Mouse (Mus musculus) ES-CJ7 (cell line): ENCODE measurements around the gene Cd84.

Experiments
- DNase-seq: peaks from one replicate; pipeline ENCODE4 v3.0.0; 2011; ENCODE audit warnings: low read depth, low spot score

The Cd84 gene

DNA sequence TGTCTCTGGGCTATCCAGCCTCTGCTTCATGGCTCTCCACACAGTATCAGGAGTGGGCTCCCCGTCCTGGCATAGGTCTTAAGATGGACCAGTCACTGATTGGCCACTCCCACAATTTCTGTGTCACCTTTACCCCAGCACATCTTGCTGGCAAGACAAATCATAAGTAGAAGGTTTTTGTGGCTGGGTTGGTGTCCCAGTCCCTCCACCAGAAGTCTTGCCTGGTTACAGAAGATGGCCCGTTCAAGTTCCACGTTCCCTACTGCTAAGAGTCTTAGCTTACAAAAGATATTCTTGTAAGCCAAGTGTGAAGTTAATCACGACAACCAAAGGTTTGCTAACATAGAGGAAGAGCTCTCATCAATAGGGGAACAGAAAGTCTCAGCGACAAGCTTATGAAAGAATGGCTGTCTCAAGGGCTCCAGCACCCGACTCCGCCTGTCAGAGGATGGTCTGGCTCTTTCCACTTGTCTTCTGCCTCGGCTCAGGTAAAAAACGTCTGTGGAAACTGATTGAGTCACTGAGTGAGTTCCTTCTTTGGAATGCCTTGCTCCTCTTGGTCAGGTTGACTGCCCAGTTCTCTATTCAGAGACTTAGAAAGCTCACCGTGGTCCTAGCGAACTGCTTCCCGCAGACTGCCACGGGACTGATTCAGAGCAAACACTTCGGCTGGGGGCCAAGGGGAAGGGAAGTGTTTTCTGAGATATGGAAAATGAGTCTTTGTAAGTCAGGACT lies 78.0 kb downstream of the Cd84 start, which contains the start of gene Slamf6:
Gene Slamf6, plus strand, starts transcription at position 211 of the 735 bp plus-strand sequence.
- DNase-seq = no peak

DNA sequence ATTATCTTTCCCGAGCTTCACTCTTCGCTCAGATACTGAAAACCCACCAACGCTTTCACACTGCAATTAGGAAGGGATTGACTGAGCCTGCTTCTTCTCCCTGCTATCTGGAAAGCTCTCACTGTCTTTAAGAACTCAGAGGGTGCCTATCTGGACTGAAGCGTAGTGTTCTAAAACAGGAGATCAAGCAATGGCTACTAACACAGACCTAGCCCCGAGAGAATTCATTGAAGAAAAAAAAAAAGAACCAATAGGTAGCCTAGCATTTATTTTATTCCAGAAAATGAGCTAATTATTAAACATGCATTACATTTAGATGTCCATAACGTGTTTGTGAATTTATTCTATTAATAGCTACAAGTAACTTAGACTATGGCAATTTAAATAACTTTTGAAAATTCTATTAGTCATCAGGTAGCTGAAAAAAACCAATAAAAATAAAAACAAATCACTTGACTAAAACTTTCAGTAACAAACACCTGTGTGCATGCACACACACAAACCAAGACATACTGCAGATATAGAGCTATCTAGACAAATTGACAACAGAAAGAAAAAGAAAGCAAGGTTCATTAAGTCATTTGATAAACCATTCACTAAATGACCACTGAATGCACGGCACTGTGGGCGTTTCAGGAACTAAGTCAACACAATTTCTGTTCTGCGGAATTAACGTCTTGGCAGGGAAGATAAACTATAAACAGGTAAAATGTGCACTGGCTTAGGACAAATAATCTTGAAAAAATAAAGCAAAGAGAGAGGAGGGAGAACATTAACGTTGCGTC lies 78.8 kb downstream of the Cd84 start:
- no peak for DNase-seq

DNA sequence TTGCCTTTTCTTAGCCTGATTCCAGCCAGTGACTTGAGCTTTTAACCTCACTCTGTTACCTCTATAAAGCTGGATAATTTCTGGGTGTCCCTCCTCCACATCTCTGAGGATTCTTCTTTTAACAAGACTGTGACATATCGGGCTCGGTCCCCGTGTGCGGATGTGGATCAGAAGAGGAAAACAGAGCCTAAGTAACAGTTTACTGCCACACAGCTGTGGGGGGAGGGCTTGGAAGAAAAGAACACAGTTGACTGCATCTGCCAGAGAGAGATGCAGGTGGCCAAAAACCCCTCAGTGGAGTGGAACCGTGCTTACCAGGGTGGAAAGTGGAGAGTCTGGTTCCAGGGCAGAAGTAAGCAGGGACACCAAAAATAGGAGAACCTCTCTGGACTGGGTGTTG lies 79.7 kb downstream of the Cd84 start:
- no peak for DNase-seq

DNA sequence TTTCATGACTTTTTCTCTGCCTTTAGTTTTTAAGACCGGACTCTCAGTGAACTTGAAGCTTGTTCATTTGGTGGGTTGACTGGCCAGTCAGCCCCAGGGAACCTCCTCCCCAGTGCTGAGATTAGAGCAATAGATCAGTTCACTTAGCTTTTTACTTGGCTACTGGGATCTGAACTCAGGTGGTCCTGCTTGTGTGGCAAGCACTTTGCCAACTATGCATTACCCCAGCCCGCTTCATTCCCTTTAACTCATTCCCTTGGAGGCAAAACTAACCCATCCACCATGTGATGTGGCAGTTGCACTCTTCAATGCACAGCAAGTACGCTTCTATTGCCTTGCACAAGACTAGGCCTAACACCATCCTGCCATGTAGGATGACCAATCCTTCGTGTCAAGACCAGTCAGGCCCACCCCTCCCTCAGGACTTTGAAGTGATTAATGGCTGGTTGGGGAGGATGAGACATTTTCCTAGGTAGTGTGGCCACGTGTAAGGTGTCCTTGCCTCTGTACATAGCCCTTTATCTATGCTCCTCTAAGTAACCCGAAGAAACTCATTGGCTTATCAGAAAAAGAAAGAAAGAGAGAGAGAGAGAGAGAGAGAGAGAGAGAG lies 80.5 kb downstream of the Cd84 start:
- DNase-seq = no peak

DNA sequence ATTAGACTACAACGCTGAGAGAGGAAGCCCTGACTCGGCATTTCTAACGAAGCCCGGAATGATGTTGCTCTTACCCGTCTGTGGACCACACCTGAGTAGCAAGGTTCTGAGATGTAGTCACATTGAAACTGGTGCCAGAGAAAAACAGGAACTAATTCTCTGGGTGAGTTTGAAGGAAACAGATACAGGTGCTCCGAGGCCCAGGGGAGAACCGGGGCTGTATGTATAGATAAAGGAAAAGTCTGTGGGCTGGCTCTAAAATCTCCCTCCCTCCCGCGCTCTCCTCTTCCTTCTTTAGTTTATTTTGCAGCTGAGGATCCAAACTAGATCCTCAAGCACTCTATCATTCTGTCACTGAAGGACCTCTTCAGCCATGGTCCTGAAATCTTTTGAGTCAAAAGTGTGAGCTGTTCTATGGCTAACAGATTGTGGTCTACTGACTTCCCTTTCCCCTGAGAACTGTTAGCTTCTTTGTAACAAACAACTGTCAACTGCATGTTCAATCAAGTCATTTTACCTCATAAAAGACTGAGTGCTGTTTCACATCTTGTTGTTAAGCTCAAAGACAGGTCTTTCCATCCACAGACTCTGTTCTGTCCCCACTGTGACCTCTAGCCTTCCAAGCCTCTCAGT lies 81.6 kb downstream of the Cd84 start:
- DNase-seq = no peak

DNA sequence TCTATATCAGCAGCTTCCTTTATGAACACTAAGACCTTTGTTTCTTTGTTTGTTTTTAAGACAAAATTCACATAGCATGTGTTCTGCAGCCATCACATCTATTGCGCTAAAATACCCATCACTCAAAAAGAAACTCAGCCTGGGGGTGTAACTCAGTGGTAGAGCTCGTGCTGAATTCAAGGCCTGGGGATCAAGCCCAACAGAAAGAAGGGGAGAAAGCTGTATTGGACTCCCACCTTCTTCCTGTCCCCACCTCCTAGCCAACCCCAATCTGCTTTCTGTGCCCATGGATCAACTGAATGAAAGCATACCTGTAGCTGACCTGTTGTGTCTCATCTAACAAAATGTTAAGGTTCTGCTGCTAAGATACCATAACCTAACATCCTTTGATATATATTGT lies 82.1 kb downstream of the Cd84 start:
- no peak for DNase-seq

DNA sequence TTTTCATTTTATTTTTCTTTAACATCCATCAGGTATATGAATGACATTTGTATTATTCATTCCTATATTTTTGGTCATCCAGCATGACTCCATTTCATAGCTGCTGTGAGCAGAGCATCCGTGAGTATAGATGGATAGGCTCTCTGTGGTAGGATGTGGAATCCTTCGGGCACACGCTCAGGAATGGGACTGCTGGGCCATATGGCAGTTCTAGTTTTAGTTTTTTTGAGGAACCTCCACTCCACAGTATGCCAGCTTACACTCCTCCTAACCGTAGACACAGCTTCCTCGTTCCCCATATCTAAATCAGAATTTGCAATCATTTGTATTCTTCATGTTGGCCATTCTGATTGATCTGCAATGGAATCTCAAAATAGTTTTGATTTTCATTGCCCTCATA lies 83.3 kb downstream of the Cd84 start:
- no peak for DNase-seq

DNA sequence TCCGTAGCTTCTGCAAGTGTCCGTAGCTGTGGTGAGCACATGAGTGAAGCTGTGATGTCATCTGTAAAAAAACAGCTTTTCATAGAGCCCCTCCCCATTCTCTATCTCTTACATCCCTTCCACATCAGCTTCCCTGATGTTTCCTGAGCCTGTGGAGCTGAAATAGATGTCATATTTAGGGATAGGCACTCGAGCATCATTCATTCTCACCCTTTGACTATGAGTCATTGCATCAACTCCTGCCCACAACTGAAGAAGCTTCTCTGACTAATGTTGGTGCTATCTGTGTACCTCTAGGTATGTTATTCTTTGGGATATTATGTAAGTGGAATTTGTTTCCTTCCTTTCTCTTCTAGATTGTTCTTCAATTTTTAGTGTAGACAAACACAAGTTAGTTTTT lies 85.4 kb downstream of the Cd84 start:
- DNase-seq = no peak

DNA sequence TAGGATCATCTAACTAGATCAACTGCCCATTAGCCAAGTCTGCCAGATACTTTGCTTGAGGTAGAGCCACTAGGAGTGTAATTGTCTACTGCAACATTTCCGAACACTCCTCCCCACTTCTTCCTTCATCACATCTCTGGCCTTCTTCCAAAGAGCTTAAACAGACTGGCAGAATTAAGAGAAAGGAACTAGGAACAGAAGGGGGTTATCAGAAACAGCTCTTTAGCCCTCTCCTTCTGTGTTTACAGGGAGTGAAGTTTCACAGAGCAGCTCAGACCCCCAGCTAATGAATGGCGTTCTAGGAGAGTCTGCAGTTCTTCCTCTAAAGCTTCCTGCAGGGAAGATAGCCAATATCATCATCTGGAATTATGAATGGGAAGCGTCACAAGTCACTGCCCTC lies 94.4 kb downstream of the Cd84 start:
- no peak for DNase-seq

DNA sequence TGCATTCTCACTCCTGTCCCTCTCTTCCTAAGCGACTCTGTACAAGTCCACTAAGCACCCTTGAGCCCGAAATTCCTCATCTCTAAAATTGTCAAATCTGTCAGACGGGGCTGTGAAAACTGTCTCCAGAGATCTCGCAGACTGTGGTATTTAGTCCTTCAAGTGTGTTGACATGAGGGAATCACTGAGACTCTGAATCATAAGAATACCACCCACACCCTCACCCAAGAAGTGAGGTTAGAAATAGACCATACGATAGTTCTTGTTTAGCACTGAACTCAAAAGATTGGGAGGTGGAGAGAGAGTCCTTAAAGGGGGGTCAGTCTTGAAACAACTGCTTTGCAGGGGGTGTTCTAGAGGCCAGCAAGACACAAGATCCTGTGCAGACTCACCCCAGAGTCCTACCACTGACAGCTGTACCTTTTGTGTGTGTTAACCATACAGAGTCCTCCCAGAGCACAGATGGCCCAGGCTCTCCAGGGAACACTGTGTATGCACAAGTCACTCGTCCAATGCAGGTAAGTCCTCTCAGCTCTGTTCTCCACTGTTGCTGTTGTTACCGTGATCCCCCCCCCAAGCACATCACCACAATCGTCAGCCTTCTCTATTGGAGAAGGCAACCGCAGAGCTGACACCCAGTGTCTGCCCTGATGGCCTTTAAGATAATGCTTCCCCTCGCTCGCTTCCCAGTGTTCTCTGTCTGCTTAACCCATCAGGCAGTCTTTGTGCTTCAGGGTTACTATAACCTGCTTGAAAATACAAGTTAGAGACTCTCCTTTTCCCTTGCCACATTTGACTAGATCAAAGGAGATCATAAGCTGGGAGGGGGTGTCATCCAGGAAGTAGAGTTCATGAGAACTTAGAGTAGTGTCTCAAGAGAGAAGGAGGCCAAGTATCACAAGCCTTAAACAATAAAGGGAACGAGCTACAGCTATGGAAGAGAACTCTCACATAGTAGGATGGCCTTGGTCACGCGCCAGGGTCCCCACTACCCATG lies 99.8 kb downstream of the Cd84 start:
- DNase-seq = no peak
